Mouse (Mus musculus): ENCODE data around the gene Crls1.
A peak's percentile ranks its signal among the peaks of the same experiment; 100 is the strongest.

Gene Crls1

DNA sequence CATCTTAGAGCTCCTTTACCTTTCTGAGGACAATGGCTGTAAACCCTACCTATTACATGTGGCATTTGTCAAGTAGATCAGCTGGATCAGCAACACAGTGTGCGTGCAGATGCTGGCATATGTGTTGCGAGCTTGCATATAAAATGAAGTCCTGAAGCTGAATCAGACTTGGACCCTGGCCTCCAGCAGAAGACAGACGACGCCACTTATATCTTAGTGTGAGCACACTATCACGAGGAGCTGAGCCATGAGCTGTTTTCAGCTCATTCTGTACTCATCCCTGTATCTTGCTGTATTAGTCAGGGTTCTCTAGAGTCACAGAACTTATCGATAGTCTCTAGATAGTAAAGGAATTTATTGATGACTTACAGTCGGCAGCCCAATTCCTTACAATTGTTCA is 38.8 kb downstream of the Crls1 start:
- DNase-seq: peak; percentile 18

DNA sequence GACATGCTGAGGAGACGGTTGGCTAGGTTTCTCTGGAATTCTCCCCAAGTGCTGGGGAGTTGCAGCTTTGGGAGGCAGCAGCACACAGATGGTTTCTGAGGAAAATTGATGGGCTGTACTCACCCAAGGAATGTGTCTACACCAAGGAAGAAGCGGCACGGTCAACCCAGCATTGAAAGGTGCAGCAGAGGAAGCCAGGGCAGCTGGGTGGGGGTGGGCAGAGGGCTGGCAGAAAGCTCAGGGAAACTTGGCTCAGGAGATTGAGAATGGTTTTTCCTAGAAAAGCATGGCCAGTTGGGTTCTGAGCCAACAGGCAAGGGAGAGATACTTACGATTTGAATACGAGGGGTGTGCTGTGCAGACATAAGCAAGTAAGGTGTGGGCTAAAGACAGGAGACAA is 47.4 kb downstream of the Crls1 start:
- no peak for DNase-seq

DNA sequence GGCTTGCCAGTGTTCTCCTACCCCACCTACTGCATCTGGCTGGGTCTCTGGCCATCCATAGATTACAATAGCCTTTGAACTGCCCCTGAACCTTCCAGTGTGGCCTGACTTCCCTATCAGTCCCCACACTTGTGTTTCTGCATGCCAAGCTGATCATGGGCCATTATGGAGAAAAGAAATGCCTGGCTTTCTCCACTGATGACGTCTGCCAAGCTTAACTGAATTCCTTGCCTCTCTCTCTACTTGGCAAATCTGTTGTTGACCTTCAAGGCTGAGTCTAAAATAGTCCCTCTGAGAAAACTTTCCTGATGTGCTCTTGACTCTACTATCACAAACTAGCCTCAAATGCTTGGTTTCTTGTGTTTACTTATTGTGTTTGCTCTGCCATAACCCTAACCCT is 51.7 kb downstream of the Crls1 start:
- no peak for DNase-seq

DNA sequence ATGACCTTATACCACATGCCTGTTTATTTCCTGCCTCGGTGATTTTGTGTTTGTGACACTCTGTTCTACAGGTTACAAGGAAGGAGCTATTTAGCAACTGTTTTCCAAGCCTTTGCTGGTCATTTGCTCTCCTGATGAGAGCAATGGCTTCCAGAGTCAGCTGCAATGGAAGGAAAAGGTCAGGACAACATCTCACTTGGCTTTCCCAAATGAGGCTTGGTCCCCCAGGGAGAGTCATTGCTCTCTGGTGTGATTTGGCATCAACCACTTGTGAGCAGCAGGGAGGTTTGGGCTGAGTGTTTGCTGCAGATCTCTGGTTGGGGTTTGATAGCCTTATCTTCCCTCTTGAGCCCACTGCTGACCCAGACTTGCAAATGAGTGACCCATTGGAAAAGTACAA is 54.1 kb downstream of the Crls1 start:
- DNase-seq: no peak

DNA sequence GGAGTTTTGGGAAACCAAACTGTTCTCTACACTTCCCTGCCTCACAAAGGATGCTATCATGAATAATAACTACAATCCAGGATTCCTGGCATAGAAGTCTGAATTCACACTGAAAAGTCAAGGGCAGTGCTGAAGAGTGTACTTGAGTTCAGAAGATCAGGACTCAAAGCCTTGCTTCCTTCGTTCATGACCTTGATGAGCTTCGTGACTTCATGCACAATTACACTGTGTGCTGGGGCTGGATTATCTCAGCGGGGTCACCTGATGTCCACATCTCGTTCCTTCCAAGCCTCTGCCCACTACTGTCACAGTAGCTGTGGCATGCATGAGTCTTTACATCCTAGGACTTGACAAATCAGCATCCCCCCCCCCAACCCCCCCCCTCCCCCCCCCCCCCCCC is 55.2 kb downstream of the Crls1 start:
- no peak for DNase-seq

DNA sequence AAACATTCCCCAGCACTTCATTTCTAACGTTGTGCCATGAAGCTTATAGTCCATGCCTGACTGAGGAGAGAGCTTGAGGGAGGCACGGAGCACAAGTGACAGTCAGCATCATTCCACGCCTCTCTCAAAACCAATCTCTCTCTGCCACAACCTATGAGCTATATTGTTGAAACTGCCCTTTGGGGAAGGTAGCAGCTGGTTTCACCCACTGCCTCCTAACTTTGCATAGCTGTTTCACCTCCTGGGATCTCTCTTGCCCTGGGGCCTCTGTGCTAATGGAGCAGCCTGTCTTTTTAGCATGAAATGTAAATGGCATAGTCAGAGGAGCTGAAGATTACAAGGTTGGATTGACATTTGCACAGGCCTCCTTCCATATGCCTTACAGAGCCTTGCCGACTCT is 55.6 kb downstream of the Crls1 start:
- no peak for DNase-seq

DNA sequence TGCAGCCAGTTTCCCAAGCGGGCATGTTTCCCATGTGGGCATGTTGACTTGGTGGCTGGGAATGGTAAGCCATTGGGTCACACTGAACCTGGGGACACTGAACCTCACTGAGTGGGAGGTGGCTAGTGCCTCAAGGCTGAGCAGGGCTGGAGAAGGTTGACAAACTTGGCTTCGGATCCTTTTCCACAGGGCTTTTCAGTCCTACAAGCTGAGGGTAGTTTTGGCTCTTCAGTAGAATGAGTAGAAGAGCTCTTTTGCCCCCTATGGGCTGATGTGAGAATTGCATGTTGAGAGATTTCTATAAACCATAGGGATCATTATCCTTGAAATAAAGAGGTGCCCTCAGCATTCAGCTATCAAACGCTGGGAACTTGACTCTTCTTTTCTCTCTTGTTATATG is 57.0 kb downstream of the Crls1 start:
- peak; percentile 64 for DNase-seq

DNA sequence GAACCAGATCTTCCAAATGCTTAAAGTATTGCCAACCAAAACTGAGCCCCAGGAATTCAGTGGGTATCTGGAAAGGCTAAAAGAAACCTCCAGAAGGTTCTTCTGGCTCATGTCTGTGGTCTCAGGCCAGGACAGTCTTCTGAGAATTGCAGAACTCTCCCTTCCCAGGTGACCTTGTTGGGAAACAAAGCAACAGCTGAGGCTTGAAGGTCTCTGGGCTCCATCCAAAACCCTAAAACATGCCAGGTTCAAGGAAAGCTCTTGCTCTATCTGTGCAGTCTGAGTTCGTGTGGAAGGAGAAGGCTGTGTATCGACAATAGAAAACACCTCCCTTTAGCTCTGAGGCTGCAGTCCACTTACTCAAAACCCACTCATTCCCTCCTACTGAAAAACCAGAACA is 58.5 kb downstream of the Crls1 start:
- no peak for DNase-seq

DNA sequence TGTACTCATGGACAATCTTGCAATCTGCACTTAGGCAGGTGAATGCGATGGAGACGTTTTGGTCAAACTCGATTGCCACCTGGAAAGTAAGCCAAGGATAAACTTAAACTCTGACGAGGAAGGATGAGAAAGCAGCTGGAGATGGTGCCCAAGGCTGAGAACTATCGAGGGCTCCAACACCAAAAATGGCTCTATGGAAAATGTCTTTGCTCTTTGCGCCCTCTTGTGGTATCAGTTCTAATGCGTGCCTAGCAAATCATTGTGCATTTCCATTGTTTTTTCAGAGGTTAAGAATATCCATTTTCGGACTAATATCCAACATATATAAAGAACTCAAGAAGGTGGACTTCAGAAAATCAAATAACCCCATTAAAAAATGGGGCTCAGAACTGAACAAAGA is 60.3 kb downstream of the Crls1 start:
- peak; percentile 39 for DNase-seq

DNA sequence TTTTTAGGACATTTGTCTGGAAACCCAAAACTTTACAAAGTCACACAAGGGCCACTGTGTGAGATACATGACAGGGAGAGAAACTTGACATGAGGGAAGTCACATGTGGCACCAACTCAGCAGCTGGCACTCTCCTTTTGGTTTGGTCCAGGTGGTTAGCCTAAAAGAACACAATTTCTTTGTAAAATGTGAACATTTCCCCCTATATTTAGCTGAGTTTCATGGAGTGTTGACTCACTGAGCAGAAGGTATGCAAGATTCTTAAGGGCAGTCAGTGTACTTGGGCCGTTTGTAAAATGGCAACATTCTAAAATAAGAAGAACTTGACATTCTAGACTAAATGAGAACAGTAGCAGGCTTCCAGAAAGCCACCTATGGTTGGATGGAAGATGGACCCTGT is 68.3 kb downstream of the Crls1 start:
- DNase-seq: peak; percentile 5

Measured in right cerebral cortex, adult 18-20 months (tissue).